Mouse (Mus musculus): ENCODE data around the gene Gm5168. TPM values are rescaled to one million over a fixed set of nuclear protein-coding genes. Genes with fewer than 3 reads are reported as not detected.
"Not testable (repeated sequence)": the region's sequence is repeated elsewhere in the genome, so short reads cannot be mapped to it uniquely, and the experiment has no call there.

The Gm5168 gene
- not detected in 2 replicates for polyA plus RNA-seq (2012; rRNA removed)

DNA sequence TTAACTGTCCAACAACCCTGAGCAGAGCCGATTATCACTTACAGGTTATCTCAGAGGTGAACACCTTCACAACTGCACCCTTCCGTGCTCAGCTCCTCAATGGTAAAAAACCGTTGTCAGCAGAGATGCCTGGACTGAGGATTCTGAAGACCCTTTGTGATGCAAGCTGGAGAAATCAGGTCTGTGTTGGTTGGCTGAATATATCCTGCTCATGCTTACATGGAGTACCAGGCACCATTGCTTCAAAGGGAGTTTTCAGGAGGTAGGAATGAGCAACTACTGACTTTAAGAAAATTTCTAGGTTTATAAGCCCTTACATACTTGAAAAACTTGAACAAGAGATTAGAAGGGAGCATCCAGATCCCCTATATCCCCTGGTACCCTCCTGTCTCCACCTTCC is at the start of gene Gm5168:
Gene Gm5168, minus strand, starts transcription at position 101 of the 400 bp plus-strand sequence.
- DNase-seq (ENCODE audit: low read depth), result not testable (repeated sequence)

Other genes starting within 250 kb of the Gm5168 start
- not detected in 2 replicates for gene Gm2012, start 180.3 kb upstream of the Gm5168 start, polyA plus RNA-seq (2012; rRNA removed)